16 mouse cellular contexts compared by ENCODE assay signal in genomic region chr1:172392643-172393170, GRCm38 (mm10). TPM values are rescaled to one million over a fixed set of nuclear protein-coding genes. Genes with fewer than 3 reads are reported as not detected.
DNase-seq lines count a peak whose midpoint lies in the region; ATAC-seq and TF ChIP-seq lines count a peak whose summit lies in the region.
"Had no signal": no experiment of that assay in that cellular context is flagged by ENCODE, and none has a peak within 500 bp of the region (broad histone marks: within the 10 kb centered on the region; RNA-seq: fewer than 3 reads in every experiment).

No protein-coding gene starts in this region.

- no peaks in the 10 kb centered on the region for H3K9me3 ChIP-seq in hindbrain, embryonic 12.5 days (replicated peaks)
- no peaks in the 10 kb centered on the region for H3K9me3 ChIP-seq in hindbrain, embryonic 10.5 days
- H3K9me3 ChIP-seq in limb, embryonic 13.5 days = no peaks in the 10 kb centered on the region
- no peaks in the 10 kb centered on the region for H3K9me3 ChIP-seq in stomach, postnatal 0 days (ENCODE audit: control insufficient read depth, low read length)
- H3K9me3 ChIP-seq: embryonic facial prominence, embryonic 12.5 days had no signal

- no peak for TF ChIP-seq EP300 in stomach, postnatal 0 days (optimal IDR thresholded peaks at IDR 0.05)

- no peak for TF ChIP-seq CTCF in cerebellum, adult 2 months (IDR thresholded peaks at IDR 0.05; ENCODE audit: borderline replicate concordance, insufficient read depth, low read depth, low read length)
- TF ChIP-seq CTCF in stomach, postnatal 0 days (IDR thresholded peaks at IDR 0.05; ENCODE audit: low read depth) = no peak
- TF ChIP-seq CTCF in layer of hippocampus, adult 2 months (conservative IDR thresholded peaks at IDR 0.05) = no peak

- H3K9ac ChIP-seq in hindbrain, embryonic 12.5 days = no peak overlapping the region
- no peak overlapping the region; the same call in 1 of the 2 replicates for H3K9ac ChIP-seq in limb, embryonic 13.5 days
- no peak overlapping the region for H3K9ac ChIP-seq in stomach, postnatal 0 days (ENCODE audit: low read length)
- H3K9ac ChIP-seq: embryonic facial prominence, embryonic 12.5 days had no signal

- no peaks in the 10 kb centered on the region for H3K36me3 ChIP-seq in hindbrain, embryonic 12.5 days
- H3K36me3 ChIP-seq in hindbrain, embryonic 10.5 days = no peaks in the 10 kb centered on the region
- H3K36me3 ChIP-seq in limb, embryonic 13.5 days = no peaks in the 10 kb centered on the region
- no peaks in the 10 kb centered on the region for H3K36me3 ChIP-seq in stomach, postnatal 0 days (ENCODE audit: control insufficient read depth, insufficient read depth, low read length)
- H3K36me3 ChIP-seq: embryonic facial prominence, embryonic 12.5 days had no signal

- 96% methylated on average over 2 of the region's 2 CpGs for WGBS in hindbrain, embryonic 12.5 days
- WGBS in hindbrain, embryonic 10.5 days = 81% methylated on average over 2 of the region's 2 CpGs
- WGBS in limb, embryonic 13.5 days = 72% methylated on average over 2 of the region's 2 CpGs
- WGBS in cerebellum, adult 2 months = 83% methylated on average over 2 of the region's 2 CpGs
- WGBS in stomach, postnatal 0 days = 86% methylated on average over 2 of the region's 2 CpGs

- no peak overlapping the region for H3K4me3 ChIP-seq in hindbrain, embryonic 12.5 days
- no peak overlapping the region for H3K4me3 ChIP-seq in hindbrain, embryonic 10.5 days
- no peak overlapping the region for H3K4me3 ChIP-seq in limb, embryonic 13.5 days
- no peak overlapping the region for H3K4me3 ChIP-seq in cerebellum, adult 2 months (replicated peaks; ENCODE audit: insufficient read depth, low read depth, low read length)
- H3K4me3 ChIP-seq in stomach, postnatal 0 days (ENCODE audit: low read depth, low read length) = no peak overlapping the region
- no peak overlapping the region for H3K4me3 ChIP-seq in layer of hippocampus, adult 2 months
- H3K4me3 ChIP-seq: embryonic facial prominence, embryonic 12.5 days had no signal

- ATAC-seq in hindbrain, embryonic 12.5 days (ENCODE audit: low FRiP score) = peak; percentile 41; the same call in 1 of the 2 replicates
- ATAC-seq in limb, embryonic 13.5 days (ENCODE audit: low FRiP score, low read depth) = peak; percentile 38
- no peak for ATAC-seq in stomach, postnatal 0 days (ENCODE audit: low FRiP score, low TSS enrichment)

- no peak overlapping the region for H3K4me2 ChIP-seq in hindbrain, embryonic 12.5 days (replicated peaks)
- H3K4me2 ChIP-seq in limb, embryonic 13.5 days (replicated peaks) = peak overlapping the region; percentile 56; the same call in 1 of the 2 replicates
- H3K4me2 ChIP-seq in stomach, postnatal 0 days (replicated peaks; ENCODE audit: low read depth) = no peak overlapping the region

- peaks cover 10% of the 10 kb centered on the region for H3K4me1 ChIP-seq in hindbrain, embryonic 12.5 days
- H3K4me1 ChIP-seq in hindbrain, embryonic 10.5 days (replicated peaks) = peaks cover 8% of the 10 kb centered on the region
- H3K4me1 ChIP-seq in limb, embryonic 13.5 days = peaks cover 11% of the 10 kb centered on the region
- 0 out of 2 replicates have a peak, but pooled peaks cover 3% of the 10 kb centered on the region for H3K4me1 ChIP-seq in cerebellum, adult 2 months (ENCODE audit: control insufficient read depth, insufficient read depth, low read length)
- H3K4me1 ChIP-seq in stomach, postnatal 0 days (replicated peaks; ENCODE audit: control insufficient read depth, insufficient read depth) = no peaks in the 10 kb centered on the region

- no peak for TF ChIP-seq POLR2A in cerebellum, adult 2 months (IDR thresholded peaks at IDR 0.05; ENCODE audit: borderline replicate concordance, insufficient read depth, low read length)

- H3K27me3 ChIP-seq in hindbrain, embryonic 12.5 days = no peaks in the 10 kb centered on the region; the same call in 1 of the 2 replicates
- peaks cover 16% of the 10 kb centered on the region; the same call in 1 of the 2 replicates for H3K27me3 ChIP-seq in hindbrain, embryonic 10.5 days (ENCODE audit: insufficient read depth, poor library complexity, severe bottlenecking)
- H3K27me3 ChIP-seq in limb, embryonic 13.5 days = peaks cover 17% of the 10 kb centered on the region
- H3K27me3 ChIP-seq in cerebellum, adult 2 months (ENCODE audit: control insufficient read depth, insufficient read depth, low read length) = no peaks in the 10 kb centered on the region; the same call in 1 of the 2 replicates
- H3K27me3 ChIP-seq in stomach, postnatal 0 days (ENCODE audit: control insufficient read depth, insufficient read depth, low read length) = no peaks in the 10 kb centered on the region

- no peak for DNase-seq in hindbrain, embryonic 10.5 days (ENCODE audit: low spot score)
- peak; percentile 16 for DNase-seq in retina, postnatal 1 day
- DNase-seq in retina, embryonic 14.5 days (ENCODE audit: low spot score) = no peak
- no peak for DNase-seq in cerebellum, adult 2 months
- no peak for DNase-seq in stomach, postnatal 0 days (ENCODE audit: low spot score)
- DNase-seq in layer of hippocampus, adult 2 months (ENCODE audit: low spot score in 2 of 2) = no peak
- DNase-seq: adrenal gland, adult 8-10 months; B cell, adult 2 months; gastrocnemius, postnatal 36 days; layer of hippocampus, adult 9-11 months; thymus, postnatal 36 days had no signal

- no peak overlapping the region for H3K27ac ChIP-seq in hindbrain, embryonic 12.5 days
- H3K27ac ChIP-seq in hindbrain, embryonic 10.5 days = no peak overlapping the region
- no peak overlapping the region for H3K27ac ChIP-seq in limb, embryonic 13.5 days
- no peak overlapping the region for H3K27ac ChIP-seq in cerebellum, adult 2 months (ENCODE audit: insufficient read depth, low read length)
- no peak overlapping the region for H3K27ac ChIP-seq in stomach, postnatal 0 days (replicated peaks)
- no peak overlapping the region for H3K27ac ChIP-seq in layer of hippocampus, adult 2 months
- H3K27ac ChIP-seq: embryonic facial prominence, embryonic 12.5 days; kidney, postnatal 0 days had no signal

RNA-seq across cellular contexts. Expression of gene Pigm, which starts 16.4 kb away (rescaled TPM):
- polyA plus RNA-seq in hindbrain, embryonic 12.5 days (2016; fragmentation: Nextera tagmentation; extraction: Ambion mirVana) = 9.4 and 9.8 TPM in 2 replicates
- polyA plus RNA-seq in hindbrain, embryonic 10.5 days (2016; fragmentation: Nextera tagmentation; extraction: Ambion mirVana) = 8.7 and 10.5 TPM in 2 replicates
- 6.2 and 6.8 TPM in 2 replicates for polyA plus RNA-seq in limb, embryonic 13.5 days (2015; fragmentation: Nextera tagmentation; extraction: Ambion mirVana)
- polyA plus RNA-seq in cerebellum, adult 2 months (2012; rRNA removed) = 7.5 and 7.9 TPM in 2 replicates
- 3.6 and 3.8 TPM in 2 replicates for polyA plus RNA-seq in stomach, postnatal 0 days (2015; fragmentation: Nextera tagmentation; extraction: Ambion mirVana)
- total RNA-seq in layer of hippocampus, adult 2 months (2021) = 1 to 10 TPM; 8.3 to 9.2 TPM

RNA-seq across cellular contexts. Expression of gene Kcnj10, which starts 51.7 kb away (rescaled TPM):
- polyA plus RNA-seq in hindbrain, embryonic 12.5 days (2016; fragmentation: Nextera tagmentation; extraction: Ambion mirVana) = 0.53 and 0.83 TPM in 2 replicates
- 0.31 and 0.77 TPM in 2 replicates for polyA plus RNA-seq in hindbrain, embryonic 10.5 days (2016; fragmentation: Nextera tagmentation; extraction: Ambion mirVana)
- polyA plus RNA-seq in limb, embryonic 13.5 days (2015; fragmentation: Nextera tagmentation; extraction: Ambion mirVana) = 0.04 and 0.05 TPM in 2 replicates
- 141 and 174 TPM in 2 replicates for polyA plus RNA-seq in cerebellum, adult 2 months (2012; rRNA removed)
- polyA plus RNA-seq in stomach, postnatal 0 days (2015; fragmentation: Nextera tagmentation; extraction: Ambion mirVana) = 0.17 and 0.25 TPM in 2 replicates
- 10 to 100 TPM; 83.2 to 91.6 TPM for total RNA-seq in layer of hippocampus, adult 2 months (2021)
- total RNA-seq: gastrocnemius, postnatal 36 days had no signal
- polyA plus RNA-seq: heart, embryonic 14.5 days had no signal

Comparison
In these comparisons a context has a peak if more than half of its experiments do, and no peak if none do; other contexts are left out.
1. RNA of gene Kcnj10, which starts 51.7 kb away (polyA plus RNA-seq): 141 to 174 TPM in cerebellum, adult 2 months; 0.31 to 0.77 TPM in hindbrain, embryonic 10.5 days, 0.53 to 0.83 TPM in hindbrain, embryonic 12.5 days, 0.17 to 0.25 TPM in stomach, postnatal 0 days and 0.04 to 0.05 TPM in limb, embryonic 13.5 days; every median in the first group is over 10 times any median in the second.